Mouse (Mus musculus): ENCODE results near the gene Postn.

The Postn gene

DNA sequence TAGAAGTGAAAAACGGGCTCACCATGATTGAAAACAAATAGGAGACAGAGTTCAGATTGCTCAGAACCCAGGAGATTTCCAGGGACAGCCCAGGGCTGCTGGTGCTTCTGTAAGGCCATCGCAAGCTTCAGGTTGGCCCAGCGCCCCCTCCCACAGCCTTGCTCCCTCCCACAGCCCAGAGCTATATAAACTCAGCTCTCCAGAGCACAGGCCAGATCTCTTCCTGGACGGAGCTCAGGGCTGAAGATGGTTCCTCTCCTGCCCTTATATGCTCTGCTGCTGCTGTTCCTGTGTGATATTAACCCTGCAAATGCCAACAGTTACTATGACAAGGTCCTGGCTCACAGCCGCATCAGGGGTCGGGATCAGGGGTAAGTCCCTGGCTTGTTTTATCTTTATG lies at the start of gene Postn:
Gene Postn (plus strand): TSS at position 213 of the 400 bp plus-strand sequence.
- no peak for DNase-seq (ENCODE audit: low spot score in 2 of 2)

DNA sequence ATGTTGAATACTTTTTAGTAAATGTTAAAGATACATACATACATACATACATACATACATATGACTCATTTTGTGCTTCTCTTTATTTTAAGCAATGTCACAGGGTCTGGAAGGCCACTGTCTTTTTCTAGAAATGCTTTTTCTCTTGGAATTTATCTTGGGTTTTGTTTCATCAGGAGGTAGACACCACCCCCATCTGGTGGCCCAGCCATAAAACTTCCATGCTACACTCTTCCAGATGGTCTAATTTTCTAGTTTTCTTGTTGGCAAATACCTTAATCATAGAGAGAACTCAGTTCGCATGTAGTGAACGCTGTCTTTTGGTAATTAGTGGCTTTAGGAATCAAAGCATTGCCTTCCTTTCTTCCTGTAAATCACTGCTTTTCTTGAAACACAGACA lies 46.9 kb upstream of the Postn start:
- DNase-seq (ENCODE audit: low spot score in 2 of 2) = no peak

DNA sequence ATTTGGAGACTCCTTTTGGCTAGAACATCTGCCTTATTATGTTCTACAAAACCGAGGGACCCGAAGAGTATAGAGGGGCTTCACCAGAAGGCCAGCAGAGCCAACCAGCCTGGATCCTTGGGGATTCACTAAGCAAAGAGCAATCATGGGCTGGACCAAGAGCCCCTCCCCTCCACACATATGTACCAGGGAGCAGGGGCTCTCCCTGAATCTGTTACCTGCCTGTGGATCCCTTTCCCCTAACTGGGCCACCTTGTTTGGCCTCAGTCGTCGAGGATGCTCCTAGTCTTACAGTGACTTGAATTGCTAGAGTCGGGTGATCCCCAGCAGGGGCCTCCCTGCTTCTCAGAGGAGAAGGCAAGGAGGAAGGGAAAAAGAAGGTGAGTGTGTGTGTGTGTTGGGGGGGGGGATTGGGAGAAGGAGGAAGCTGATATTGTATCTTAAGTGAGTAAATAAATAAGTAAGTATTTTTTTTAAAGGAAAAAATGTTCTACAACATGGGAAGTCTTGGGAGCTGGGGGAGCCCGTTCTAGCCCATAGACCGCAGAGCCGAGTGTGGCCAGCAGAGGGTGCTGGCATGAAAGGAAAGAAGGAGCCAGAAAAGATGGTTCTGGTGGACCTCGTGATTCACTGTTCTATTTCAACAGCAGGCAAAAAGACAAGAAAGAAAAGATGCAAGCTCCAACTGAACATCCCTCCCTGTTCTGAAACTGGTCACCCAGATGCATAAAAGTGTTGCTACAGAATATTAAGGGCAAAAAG lies 7.8 kb upstream of the Postn start:
- DNase-seq (ENCODE audit: low spot score in 2 of 2) = peak in 1 of 2 experiments; percentile 84

DNA sequence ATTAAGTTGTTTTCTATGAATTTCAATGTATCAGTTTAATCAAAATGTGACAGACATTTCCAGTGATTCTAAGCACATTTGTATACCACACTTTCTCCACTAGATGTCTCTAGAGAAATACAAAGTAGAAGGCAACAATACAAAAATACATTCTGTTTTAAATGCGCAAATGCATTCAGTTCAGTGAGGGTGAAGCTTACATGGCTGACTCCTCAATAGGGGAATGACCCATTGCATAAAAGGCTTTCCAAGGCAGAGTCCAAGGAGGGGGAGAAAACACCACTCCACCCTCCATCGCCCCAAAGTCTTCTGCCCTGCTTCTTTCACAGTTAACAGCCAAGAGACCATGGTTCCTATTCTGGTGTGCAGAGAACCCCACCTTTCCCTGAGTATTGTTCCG lies 3.3 kb upstream of the Postn start:
- peak in 1 of 2 experiments; percentile 14 for DNase-seq (ENCODE audit: low spot score in 2 of 2)

DNA sequence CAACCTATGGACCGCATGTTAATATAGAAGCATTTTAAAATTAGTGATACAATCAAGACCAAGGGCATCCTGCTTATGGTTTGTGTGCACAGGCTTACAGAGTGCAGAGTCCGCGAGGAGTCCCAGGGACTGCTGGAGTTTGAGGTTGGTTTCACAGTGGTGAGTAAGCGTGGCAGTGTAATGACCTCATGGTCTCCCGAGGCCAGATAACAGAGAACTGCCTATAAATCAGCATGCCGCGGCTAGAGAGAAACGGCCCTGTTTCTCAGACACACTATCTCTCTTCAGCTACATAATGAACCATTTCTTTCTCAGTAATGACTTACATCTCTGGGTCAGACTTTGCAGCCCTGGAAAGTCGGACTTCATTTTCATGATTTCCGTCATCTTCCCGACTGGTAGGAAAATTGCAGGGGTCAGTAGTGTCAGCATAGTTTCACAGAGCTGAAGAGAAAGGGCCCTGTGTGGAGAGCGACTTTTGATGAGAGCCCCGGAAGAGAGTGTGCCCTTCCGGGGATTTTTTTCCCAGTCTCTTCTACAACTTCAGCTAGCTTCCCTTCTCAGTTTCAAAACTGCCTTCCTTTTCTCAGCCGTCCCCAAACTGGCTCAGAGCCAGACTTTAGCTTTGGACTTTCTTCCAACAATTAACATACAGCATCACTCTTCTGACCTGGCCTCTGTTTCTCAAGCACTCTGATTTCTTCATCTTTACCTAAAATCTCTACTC lies 2.3 kb upstream of the Postn start:
- no peak for DNase-seq (ENCODE audit: low spot score in 2 of 2)

DNA sequence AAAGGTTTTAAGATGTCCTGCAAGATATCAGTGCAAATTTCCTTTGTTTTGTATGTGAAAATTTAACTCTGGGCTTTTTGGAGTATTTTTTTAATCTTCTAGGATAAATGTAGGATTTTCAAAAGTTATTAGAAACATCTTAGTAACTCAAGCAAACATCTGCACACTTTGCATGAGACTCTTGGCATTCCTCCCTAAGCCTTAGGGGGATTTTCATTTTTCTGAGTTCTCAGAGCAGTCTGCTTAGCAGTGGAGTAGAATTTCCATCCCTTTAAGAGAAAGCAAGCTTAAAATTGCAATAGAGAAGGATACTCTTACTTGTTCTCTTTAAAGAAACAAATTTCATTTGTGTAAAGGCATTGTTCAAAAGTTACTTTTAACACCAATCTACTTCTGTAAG lies 747 bp downstream of the Postn start:
- DNase-seq (ENCODE audit: low spot score in 2 of 2) = no peak

DNA sequence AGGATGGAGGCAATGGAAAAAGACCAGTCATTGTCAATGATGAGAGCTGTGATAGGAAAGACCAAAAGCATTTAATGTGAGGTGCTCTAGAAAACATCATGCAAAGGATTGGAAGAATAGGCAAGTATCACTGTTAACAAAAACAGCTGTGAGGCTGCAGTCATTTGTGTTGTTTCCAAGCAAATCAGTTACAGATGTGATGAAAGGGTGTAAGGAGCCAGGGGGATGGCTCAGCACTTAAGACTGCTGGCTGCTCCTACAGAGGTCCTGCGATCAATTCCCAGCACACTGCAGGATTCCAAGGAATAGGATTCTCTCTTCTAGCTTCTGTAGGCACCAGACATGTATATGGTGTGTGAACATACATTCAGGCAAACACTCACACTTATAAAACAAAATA lies 10.1 kb downstream of the Postn start:
- no peak for DNase-seq (ENCODE audit: low spot score in 2 of 2)

DNA sequence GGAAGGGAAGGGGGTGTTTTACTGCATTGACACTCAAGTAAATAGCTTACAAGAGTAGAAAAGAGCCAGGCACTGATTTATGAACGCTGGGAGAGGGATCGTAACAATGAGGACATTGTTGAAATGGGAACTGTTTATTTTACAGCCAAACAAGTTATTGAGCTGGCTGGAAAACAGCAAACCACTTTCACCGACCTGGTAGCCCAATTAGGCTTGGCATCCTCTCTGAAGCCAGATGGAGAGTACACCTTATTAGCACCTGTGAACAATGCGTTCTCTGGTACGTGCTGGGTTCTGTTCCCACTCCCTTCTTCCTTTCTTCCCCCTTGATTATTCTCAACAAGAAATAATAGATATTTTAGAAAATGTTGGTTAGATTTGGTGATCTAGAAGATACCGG lies 11.7 kb downstream of the Postn start:
- no peak for DNase-seq (ENCODE audit: low spot score in 2 of 2)

DNA sequence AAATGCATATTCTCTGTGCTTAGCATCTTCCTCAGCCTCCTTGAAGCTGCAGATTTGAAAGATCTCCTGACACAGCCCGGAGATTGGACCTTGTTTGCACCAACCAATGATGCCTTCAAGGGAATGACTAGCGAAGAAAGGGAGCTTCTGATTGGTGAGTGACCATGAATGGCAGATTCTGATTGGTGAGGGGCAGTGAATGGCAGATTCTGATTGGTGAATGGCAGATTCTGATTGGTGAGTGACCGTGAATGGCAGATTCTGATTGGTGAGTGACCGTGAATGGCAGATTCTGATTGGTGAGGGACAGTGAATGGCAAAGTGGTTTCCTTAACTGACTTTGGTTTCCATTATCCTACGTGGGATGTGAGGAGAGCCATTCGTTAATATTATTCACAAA lies 15.1 kb downstream of the Postn start:
- no peak for DNase-seq (ENCODE audit: low spot score in 2 of 2)

DNA sequence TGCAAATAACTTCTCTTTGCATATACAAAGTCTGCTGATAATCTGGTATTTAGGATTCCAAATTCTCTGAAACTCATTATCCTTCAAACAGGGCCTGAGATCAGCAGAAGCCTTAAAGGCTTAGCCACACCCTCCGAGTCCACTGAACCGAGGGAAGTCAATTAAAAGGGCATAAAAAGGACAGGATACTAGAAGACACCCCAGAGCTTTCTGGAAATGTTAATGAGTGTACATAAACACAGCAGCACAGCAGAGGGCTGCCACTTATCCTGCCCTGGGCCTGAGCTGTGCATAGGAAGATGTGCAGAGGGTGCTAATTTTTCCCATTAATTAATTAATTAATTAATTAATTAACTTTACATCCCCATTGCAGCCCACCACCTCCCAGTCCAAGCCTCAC lies 16.7 kb downstream of the Postn start:
- no peak for DNase-seq (ENCODE audit: low spot score in 2 of 2)

DNA sequence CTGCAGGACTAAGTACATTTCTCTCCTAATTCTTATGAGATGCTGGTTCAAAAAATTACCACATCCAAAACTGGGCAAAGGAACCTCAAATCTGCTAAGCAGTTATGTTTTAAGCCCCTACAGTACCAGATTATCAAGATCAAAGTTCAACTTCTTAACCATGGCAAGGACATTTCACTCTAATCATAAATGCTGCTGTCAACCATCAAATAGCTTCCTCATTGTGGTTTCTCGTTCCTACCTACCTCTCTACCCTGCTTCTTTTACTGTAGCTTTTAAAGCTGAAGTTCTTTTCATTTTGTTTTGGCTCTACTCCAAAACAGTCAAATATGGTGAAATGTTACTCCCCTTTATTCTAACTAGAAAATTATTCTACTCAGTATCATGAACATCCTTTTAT lies 17.2 kb downstream of the Postn start:
- no peak for DNase-seq (ENCODE audit: low spot score in 2 of 2)

DNA sequence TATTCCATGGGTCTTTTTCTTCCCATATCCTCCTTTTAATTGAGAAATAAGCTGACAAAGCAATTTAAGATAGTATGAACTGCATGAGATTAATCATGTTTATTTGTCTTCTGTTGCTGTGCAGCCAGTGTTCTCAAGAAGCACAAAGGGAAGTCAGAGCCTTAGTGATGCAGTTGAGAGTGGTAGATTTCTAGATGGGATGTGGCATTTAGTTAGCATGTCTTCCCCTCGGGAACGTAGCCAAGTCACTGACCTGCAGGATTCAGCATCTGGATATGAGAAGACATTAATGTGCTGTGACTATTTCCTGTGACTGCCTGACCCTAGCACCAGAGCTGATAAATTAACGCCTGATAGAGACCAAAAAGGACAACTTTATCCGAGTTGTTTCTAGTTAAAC lies 19.1 kb downstream of the Postn start:
- DNase-seq (ENCODE audit: low spot score in 2 of 2) = no peak

DNA sequence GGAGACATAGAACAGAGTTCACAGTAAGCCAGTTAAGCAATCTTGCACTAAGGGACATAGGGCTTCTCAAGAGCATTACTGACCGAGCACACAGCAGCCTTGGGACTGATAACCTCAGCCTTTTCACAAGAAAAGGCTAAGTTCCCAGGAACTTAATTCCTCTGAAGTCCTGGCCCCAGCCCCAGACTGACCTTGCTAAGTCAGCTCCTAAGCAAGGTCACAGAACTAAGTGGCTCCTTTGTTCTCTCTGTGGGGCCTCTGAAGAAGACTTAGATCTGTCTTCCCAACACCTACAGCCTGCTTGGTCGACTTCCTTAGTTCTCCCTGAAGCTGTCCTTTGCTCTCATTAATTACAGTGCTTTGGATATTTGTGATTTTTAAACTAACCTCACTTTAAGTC lies 38.4 kb downstream of the Postn start:
- DNase-seq (ENCODE audit: low spot score in 2 of 2) = no peak

DNA sequence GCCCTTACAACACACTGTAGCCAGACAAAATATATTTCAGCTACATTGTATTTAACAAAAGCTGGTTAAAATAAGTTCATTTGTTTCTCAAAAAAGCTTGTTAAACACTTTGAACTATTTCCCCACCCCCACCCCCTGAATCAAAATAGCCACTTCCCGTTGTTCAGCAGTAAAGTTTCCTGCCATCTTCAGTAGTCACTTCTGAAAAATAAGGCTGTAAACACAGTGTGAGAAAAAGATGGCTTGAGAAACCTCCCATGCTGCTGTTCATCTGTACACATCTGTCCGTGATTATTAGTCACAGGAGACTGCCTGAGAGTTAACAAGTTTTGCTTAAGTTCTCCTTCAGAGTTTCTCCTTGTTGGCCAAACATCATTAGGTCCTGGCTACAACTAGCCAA lies 39.0 kb downstream of the Postn start:
- no peak for DNase-seq (ENCODE audit: low spot score in 2 of 2)

DNA sequence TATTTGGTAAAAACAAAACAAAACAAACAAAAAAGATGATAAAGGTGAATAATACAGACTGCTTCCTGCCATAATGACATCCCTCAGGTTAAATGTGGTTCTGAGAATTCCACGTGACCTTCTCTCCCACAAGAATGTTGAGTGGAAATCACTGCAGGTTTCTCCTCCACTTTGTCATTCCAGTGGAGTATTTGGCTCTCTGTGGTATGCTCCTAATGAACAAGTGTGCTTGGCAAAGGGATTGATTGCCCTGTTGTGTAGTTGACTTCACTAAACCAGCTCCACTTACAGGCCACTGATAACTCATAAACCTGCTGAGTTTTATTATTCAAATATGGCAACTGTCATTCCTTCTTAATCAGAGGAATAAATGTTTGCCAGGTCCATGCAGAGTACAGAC lies 39.7 kb downstream of the Postn start:
- DNase-seq (ENCODE audit: low spot score in 2 of 2) = no peak

DNA sequence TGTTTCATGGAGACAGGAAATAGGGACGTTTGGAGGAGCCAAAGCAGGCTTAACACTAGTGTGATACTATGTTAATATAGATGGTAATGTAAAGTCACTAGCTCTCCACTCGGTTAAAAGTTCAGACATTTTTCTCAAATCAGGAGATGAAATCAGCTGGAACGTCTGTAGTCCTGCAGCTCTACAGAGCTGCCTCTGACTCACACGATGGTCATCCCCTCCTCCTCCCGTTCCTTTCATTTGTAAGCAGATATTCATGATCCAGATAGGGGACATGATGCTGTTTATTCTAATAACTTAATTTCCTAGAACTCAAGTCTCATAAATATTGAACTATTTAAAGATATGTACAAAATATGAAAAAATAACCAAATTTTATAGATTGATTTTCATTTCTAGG lies 40.8 kb downstream of the Postn start:
- no peak for DNase-seq (ENCODE audit: low spot score in 2 of 2)

DNA sequence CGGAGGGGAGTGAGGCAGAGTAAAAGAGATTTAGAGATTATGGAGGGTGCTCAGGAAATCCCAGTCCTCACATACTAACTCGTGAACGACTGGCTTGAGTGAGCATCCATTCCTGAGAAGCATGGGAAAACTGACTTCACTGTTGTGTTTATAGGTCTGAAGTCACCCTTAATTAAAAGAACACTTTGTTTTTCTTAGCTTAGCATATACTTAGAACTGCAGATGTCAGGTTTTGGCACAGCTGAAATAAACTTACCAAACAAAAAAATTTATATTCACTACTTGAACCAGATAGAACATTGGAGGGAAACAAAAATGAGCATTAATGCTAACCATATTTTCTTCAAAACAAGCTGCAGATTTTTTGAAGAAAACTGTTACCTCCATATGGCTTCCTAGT lies 42.9 kb downstream of the Postn start:
- DNase-seq (ENCODE audit: low spot score in 2 of 2) = no peak

DNA sequence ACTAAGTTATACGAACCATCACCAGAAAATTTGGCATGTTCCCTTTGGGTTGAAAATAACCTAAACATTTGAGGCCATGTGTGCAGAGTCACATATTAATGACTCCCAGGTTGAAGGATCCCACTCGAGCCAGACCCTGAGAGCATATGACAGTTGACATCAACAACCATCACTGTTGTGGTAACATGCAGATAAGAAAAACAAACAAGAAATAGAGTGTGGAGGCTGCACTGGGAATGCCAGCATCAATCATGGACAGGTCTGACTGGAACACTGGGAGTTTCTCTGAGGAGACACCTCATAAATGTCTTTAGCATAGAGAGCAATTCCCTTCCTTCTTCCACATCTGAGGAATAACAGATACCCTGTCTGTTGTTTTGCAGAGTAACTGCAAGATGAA lies 45.7 kb downstream of the Postn start:
- no peak for DNase-seq (ENCODE audit: low spot score in 2 of 2)

DNA sequence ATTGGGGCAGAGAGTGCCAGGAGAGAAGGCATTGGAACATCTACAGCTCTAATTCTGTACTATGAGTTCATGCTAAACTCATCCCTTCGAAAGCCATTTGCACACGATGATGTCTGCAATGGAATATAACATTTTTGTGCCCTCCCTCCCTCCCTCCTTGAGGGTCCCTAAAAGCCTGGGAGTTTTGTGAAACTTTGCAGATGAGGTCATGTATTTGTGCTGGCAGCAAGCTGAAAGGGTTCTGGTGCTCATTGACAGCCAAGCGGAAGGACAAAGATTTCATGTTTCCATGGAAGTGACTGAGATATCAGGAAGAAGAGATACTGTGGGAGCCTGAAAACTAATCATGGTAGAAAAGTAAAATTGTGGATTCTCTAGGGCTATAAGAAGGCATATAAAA lies 50.1 kb downstream of the Postn start:
- no peak for DNase-seq (ENCODE audit: low spot score in 2 of 2)

DNA sequence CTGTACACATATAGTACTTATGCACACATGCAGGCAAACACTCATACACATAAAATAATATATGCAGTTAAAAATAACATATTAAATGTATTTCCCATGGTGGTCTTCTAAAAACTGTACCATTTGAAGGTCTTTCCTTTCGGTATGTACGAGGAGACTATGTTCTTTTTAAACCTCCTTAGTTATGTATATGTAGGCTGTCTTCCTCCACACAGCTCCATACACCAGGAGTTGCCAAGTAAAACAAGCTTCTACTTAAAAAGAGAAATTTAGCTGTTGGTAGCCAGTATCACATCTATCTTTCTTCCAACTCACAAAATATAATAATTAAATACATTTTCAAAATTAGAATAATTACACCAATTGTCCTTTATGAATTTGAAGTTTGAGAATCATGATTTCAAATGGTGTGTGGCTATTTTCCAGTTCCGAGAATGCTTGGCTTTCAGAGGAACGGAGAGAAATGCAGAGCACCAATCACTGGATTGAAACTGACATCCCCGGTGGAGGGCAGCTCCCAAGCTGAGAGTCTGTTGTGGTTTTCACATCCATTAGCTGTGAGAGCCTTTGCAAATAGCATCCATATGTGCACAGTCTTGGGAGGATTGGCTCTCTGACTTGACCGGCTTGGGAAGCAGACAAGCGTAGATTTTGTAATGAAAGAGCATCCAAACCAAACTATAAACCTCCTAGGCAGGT lies 52.1 kb downstream of the Postn start:
- DNase-seq (ENCODE audit: low spot score in 2 of 2) = no peak

DNA sequence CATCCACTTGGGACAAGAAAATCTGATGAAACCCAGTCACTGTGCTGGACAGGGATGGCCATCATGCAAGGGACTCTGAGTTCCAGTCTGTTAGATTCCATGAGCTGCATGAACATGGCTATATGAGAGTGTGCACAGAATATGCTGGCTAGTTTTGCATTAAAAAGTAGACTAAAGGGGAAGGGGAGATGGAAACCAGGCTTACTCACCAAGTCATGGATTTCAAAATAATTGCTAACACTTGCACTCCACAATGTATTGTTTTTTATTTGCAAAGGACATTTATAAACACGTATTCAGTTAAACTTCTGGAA lies 52.6 kb downstream of the Postn start:
- DNase-seq (ENCODE audit: low spot score in 2 of 2) = no peak

DNA sequence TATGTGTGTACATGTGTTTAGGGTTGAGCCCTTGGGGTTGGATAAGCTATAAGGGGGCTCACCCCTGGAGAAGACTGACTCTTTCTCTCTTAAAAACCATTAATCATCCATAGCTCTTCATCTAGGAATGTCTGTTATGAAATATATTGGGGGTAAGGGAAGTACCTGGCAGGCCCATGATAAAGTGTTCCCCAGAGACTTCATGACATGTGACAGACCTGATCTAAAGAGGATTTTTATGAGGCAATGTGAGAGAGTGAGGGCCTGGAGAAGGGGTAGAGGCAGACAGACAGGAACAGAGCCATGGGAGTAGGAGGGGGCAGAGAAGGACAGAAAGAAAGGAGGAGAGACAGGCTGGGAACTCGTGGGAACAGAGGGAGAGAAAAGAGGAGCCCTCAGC lies 53.5 kb downstream of the Postn start:
- no peak for DNase-seq (ENCODE audit: low spot score in 2 of 2)

DNA sequence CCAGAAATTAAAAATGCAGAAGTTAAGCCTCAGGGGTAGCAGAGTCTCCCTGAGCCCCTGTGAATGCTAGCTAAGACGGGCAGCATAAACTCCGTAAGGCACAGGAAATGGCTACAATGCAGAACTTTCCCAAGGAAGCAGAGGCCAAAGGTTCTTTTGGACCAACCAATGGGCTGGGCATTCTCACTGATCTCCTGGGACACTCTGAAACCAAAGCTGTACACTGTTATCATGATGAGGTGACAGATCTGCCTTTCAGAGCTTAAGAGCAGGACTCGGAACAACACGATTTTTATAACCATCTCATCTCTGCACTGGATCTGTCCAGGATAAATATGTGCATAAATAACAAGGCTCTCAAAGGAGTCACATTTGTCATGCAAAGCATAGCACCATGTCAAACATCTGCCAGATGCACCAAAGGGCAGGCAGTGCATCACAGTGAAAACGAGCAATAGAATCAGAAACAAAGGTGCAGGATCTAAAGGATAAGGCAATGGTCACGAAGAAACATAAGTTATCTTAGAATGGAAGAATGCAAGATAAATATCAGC lies 57.0 kb downstream of the Postn start:
- no peak for DNase-seq (ENCODE audit: low spot score in 2 of 2)

Measured in left cerebral cortex, adult 9 months (tissue).